Mouse (Mus musculus): ENCODE measurements around the gene Macrod1.
A peak's percentile ranks its signal among the peaks of the same experiment; 100 is the strongest.

Macrod1 gene

DNA sequence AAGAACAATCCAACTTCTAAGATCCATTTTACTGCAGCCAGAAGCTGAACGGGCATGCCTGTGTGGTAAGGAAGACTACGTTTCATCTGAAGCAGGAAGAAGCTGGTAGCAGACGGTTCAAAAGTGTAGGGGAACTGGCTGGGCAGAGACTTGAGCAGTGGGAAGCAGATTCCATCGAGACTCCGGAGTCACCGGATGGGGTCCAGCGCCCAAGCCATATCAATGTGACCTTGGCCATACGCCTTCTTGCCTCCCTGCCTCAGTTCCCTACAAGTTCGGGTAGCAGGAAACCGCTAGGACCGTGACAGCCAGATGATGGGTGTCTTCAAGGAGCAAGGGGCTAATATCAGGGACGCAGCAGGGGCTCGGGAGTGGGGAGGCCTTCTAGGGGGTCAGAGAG lies 183.7 kb downstream of the Macrod1 start:
- DNase-seq (ENCODE audit: extremely low spot score) = no peak

DNA sequence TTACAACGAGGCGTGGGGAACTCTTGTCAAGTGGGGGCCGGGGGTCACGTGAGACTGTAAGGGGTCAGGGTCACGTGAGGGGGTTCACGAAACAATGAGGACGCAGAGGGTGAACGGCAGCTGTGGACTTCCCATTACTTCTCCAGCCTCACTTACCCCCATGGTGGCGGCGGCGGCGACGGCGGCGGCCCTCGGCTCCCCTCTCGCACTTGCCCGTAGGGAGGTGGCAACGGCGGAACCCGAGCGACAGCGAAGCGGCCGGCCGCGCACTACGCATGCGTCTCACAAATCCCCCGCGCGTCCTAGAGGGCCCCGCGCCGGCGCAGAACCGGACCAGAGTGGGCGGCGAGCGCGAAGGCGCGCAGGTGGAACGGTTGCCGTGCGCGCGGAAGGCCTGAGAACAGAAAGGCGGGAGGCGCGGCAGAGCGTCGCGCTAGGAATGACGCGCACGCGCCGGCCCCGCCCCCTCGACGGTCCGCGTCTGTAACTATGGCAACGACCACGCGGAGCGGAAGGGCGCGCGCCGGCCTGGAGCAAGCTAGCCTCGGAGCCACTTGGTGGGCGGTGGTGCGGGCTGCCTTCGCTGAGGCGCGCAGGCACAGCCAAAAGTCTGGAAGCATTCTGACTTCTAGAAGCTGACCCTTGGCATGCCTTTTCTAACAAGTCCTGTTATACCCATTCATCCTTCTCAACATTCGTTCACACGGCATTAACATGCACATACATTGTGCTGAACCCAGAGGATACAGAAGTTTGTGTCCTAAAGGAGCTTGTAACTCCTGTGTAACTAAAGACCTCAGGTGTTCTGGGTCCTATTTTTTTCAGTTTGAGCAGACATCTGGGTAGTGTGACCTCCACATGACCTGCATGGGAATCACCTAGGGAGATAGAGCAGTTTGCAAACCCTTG lies 184.4 kb downstream of the Macrod1 start, which contains the start of gene Naa40:
Naa40 (minus strand) TSS at position 402 of the 909 bp plus-strand sequence.
- peak; percentile 93 for DNase-seq (ENCODE audit: extremely low spot score)

DNA sequence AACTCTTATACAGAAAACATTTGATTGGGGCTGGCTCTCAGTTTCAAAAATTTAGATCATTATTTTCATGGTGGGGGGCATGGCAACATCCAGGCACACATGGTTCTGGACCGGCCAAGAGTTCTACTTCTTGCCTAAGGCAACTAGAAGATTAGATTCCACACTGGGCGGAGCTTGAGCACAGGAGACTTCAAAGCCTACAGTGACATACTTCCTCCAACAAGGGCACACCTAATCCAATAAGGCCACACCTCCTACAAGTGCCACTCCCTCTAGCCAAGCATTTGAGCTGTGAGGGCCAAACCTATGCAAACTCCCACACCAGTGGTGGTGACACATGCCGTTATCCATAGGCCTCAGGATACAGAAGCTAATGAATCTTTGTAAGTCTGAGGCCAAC lies 189.4 kb downstream of the Macrod1 start:
- no peak for DNase-seq (ENCODE audit: extremely low spot score)

All from embryo, embryonic 9.5 days (tissue).